Mouse (Mus musculus): ENCODE results near the gene Tpst1.

Tpst1 gene

DNA sequence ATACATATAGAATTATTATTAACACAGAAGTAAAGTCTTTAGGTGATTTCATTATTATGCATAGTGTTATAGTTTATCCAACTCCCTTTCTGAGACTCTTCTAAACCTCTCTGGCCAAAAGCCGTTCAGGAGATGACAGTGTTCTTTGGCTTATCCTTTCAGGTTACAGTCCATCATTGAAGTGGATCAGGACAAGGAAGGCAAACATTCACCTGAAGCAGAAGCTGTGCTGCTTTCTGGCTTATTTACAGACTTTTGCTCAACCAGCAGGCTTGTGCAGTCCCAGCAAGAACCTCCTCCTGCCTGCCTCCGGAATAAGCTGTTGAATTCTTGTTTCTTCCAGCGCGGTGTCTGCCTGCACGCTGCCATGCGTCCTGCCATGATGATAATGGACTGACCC, at the start of gene Tpst1:
Gene Tpst1 (plus strand): TSS at position 301 of the 400 bp plus-strand sequence.
- DNase-seq (ENCODE audit: low spot score): no peak

DNA sequence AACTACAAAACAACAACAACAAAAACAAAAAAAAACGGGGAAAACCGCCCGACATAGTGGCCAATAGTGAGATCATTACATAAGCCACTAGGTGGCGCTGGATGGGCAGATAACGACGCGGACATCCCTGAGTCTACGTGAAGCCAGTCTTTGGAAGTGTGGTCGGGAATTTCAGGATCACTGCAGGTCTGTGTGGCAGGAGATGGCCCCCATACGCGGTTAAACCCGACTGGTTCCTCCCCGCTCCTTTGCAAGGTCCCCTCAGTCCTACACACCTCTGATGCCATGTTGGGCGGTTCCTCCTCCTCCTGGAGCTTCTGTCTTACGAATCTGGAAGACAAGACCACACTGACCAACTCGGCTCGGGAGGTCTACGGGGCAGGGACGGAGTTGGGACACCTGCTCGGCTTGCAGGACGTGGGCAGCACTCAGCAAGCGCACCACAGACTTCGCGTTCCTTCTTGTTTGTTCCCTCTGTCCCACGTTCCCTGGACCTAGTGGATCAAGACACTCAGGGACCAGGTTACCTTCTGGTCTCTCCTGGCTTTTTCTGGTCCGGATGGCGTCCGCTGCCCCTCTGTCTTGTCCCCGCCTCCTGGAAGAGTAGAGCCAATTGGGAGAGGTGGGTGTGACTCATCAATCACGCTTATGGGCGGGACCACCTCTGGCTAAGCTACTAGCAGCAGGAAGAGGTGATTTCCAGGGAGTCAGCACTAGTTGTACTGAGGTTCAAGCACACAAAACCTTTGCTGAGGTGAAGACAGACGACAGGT, 49.2 kb upstream of the Tpst1 start:
- DNase-seq (ENCODE audit: low spot score): peak; percentile 82

DNA sequence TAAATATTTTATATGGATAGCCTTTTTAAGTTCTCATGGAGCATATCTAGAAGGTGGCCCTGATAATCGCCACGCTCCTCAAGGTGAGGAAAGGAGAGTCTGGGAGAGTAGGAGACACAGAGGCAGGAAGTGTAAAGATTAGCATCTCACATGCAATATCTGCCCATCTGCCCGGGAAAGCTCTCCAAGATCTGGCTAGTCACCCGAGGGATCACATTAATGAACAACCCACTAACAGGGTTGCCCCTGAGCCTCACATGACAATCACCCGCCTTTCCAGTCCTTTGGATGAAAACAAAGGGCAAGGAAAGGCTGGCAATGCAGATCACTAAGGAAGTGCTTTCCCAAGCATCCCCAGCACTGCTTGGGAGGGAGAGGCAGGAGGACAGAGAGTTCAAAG, 46.0 kb upstream of the Tpst1 start:
- no peak for DNase-seq (ENCODE audit: low spot score)

DNA sequence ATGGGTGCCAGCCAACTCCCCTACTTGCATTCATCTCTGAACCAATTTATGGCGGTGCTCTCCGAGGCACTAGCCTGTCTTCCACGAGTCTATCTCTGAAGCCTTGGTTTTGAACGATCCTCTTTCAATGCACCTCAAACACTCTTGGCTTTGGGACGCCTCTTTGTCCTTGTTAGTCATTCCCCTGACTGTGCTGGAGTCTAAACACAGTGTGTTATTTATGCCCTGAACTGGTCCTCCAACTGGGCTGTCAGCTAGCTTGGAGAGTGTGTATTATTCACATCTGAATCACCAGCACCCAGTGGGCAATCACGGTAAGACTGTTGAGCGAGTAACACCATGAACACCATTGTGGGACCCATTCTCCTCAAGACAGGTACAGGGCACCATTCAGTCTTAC, 45.4 kb upstream of the Tpst1 start:
- DNase-seq (ENCODE audit: low spot score): no peak

DNA sequence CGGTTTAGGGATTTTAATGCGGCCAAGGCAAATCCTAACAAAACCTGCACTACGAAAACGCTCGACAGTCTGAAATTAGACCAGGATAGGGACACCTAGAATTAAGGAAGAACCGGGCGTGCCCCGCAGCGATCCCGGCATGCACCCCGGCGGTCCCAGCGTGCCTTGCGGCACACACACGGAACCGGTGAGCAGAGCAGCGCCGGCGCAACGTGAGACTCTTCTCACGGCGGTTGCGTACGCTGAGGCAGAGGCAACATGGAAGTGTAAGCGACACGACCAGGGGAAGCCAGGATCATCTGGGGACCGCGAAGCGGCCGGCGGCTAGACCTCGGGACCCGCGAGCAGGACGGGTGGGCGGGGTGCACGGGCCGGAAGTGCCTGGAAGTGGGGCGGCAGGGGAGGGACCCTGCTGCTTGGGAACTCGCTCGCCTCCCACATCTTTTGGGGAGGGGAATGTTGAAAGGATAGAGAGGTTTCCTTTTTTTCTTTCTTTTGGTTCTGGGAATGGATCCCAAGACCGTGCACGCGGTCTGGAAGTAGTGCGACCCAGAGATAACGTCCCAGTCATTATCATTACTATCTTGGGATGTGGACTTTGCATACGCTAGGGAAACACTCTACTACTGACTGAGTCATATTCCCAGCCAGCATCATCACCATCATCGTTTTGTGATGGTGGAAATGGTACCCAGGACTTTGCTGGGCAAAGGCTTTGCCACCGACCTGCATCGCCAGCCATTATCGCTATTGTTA, 43.8 kb upstream of the Tpst1 start, which contains the start of the genes Asl and Crcp:
Gene Asl (minus strand): TSS at position 106 of the 756 bp plus-strand sequence.
Gene Crcp (plus strand): TSS at position 149 of the 756 bp plus-strand sequence.
- peak; percentile 80 for DNase-seq (ENCODE audit: low spot score)

DNA sequence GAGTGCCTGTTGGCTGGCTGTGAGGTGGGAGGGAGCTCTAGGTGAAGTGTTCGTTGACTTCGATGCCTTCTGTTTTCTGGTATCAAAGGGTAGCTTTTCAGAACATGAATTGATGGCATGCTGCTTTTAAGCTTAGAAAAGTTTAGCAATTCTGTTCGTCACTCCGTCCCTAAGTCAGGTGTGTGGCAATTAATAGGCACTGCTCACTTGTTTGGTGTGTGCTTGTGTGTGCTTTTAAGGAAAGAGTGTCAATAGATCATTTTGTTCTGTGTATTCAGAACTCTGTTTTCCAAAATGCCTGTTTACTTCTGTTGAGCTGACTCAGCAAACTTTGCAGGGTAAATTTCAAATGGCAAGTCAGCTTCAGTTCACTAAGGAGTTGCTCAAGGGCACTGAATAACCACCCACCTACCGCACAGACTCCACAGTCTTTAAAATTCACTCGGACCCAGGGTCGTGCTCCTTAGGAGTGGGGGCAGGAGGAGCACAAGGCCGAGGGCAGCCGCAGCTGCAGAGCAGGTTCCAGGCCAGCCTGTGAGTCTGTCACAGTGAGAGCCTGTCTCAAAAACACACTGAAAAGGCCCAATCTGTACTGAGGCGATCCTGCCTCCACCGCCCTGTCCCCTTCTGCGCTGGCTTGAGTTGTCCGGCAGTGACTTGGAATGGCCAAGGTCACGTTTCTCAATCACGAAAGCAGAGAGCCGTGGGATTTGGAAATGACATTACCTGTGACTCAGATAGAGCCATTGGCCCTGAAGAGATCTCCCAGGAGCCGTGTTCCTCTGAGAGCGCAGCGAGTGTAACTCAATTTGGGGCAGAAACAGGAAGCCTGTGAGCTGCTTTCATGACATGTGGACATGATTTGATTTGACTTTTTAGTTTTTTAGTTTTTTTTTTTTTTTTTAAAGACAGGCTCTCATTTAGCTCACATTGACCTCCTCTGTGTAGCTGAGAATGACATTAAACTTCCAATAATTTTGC, 41.4 kb upstream of the Tpst1 start:
- DNase-seq (ENCODE audit: low spot score): no peak

DNA sequence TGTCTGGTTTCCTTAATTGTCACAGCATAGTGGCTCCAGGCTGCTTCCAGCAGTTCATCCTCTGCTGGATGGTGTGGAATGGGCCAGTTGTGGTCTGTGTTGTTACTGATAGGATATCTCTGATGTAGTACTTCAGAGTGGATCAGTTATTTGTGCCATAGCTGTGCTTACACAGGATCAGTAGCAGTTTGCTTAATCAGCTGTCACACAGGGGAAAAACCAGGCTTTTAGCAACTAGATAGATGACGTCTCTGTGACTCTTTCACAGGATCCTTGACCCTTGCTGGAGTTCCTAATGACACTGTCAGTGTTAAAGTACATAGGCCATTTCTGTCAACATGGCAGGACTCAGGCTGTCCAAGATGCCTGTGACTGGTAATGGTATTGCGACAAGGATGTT, 39.3 kb upstream of the Tpst1 start:
- no peak for DNase-seq (ENCODE audit: low spot score)

DNA sequence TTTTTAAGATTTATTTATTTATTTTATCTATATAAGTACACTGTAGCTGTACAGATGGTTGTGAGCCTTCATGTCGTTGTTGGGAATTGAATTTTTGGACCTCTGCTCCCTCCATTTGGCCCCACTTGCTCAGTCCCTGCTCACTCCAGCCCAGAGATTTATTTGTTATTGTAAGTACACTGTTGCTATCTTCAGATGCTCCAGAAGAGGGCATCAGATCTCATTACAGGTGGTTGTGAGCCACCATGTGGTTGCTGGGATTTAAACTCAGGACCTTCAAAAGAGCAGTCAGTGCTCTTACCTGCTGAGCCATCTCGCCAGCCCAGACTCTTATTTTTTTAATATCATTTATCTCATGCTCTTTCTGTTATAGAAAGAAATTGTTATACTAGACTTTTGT, 36.8 kb upstream of the Tpst1 start:
- peak; percentile 25 for DNase-seq (ENCODE audit: low spot score)

DNA sequence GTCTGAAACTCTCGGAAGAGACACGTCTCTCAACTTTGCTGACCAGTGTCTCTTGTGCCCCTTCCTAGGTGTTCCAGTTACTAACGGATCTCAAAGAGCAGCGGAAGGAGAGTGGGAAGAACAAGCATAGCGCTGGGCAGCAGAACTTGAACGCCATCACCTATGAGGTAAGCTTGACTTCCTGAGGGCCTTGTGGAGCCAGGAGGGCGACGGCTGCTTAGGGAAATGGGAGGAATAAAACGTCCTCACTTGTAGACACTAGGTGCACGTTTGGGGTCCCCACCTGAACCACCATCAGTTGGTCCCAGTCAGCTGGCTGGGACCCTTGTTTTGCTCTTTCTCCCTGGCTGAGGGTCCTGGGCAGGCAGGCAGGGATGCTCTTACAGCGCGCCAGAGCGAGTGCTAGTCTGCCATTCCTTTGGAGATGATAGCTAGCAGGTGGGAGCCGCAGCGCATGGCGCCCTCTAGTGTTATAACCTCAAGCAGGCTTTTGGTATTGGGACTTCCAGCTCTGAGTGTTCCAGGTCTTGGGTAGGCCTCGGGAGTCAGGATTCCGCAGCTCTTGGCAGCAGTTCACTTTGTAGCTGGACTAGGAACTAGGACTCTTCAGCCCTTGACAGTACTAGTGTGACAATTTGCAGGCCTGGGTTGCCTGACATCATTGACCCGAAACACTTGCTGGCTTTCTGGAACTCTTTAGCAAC, 35.2 kb upstream of the Tpst1 start:
- peak; percentile 32 for DNase-seq (ENCODE audit: low spot score)

DNA sequence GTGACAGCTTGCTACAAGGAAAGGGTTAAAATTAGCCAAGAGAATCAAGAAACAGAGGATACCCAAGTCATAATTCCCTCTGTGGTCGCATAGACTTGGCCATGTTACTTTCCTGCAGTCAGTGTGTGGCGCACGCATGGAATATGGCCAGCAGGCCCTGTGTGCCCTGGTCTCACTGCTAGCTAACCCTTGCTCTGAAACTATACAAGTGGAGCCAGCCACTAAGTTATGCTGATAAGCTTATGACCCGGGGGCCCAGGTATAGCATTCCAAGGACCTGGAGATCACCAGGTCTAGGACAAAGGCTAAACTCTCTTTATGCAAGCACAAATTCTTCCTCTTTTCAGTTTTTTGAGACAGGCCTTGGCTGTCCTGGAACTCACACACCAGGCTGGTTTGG, 32.3 kb upstream of the Tpst1 start:
- no peak for DNase-seq (ENCODE audit: low spot score)

DNA sequence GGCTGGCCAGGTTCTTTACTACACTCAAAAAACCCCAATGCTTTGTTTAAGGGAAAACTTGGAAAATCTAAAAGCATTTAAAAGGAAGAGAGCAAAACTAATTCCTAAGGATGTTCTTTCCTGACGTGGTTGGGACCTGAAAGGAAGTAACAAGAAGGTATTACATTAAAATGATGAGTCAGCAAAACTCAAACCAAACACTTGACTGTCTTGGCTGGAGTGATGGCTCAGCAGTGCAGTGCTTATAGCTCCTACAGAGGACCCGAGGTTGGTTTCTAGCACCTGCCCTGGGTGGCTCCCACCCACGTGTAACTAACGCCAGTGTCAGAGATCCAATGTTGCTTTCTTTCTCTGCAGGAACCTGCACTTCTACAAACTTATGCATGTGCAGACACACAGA, 31.9 kb upstream of the Tpst1 start:
- DNase-seq (ENCODE audit: low spot score): no peak

DNA sequence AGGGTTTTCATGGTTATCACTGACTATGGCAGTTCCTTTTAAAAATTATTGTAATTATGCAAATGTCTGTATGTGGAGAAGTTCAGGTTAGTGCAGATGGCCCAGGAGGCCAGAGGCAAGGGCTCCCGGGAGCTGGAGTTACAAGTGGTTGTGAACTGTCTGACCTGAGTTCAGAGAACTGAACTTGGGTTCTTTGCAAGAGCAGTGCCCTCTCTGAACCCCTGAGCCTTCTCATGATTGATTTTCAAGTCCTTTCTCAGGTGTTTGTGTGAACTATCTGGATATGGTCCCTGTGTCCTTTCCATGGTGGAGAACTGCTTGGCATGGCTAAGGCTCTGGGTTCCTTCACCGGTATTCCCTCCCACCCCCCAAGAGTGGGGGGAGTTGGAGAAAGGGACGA, 29.4 kb upstream of the Tpst1 start:
- DNase-seq (ENCODE audit: low spot score): no peak

DNA sequence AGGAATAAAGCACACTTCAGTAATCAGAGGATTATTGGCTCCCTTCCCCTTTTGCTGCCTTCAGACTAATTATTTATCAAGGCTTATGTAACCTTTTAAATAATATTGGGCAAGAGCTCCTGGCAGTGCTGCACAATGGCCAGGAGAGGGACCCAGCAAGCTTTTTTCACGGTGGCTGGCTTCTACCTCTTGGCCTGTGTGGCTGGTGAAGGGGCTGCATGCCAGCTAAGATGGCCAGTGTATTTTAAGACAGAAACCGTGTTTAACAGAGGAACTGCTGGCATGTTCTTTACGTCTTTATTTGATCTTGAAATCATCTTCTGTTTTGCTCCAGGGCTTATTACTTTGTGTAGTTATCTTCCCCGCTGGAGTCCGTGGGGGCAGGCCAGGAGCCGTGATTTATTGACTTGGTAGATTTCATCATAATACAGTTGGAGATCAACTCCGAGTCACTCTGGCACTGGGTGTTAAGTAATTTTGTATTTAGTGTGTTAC, 28.9 kb upstream of the Tpst1 start:
- no peak for DNase-seq (ENCODE audit: low spot score)

DNA sequence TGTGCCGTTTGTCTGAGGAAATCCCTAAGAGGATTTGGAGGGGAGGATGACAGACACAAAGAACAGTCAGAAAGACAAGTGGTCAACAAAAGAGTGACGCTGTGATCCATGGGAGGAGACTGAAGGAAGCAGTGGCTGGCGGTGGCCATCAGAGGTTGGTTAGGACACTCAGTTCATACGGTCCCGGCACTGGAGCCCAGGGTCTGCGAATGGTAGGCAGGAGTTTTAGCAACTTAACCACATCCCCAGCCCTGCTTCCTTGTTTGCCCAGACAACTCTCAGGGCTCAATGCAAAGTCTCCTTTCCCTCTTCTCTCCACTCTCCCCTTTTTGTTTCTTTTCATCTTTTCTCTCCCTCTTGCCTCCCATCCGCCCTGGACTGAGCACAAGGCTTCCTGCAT, 27.0 kb upstream of the Tpst1 start:
- no peak for DNase-seq (ENCODE audit: low spot score)

DNA sequence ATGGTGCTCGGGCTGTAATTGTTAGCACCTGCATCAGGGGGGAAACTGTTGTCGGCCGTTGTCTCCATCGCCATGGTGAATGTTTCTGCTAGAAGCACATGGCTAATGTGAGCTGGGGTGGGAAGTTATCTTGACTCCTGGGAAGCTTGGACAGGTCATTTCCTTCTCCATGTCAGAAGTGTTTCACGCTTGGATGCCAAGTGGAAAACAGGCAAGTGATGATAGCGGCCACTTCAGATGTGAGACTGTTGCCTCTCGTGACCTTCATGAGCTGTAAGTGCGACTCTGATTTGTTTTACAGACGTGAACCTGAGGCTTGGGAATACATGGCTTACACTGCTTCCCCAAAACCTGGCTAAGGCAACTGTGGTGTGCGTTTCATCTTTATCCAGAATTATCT, 26.5 kb upstream of the Tpst1 start:
- no peak for DNase-seq (ENCODE audit: low spot score)

DNA sequence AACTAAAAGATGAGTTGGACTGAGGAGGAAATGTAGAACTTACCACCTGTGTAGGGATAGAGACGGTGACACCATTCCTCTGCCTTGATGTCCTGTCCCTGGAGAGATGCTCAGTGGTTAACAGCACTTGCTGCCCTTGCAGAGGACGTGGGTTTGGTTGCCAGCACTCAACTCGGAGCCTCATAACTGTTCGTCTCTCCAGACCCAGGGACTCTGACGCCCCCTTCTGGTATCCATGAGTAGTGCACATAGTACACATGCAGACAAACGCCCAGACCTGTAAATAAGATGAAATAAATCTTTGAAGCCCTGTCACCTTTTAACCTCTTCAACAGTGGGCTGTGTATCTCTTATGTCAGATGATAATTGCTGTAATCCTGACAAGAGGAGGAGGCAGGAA, 26.1 kb upstream of the Tpst1 start:
- DNase-seq (ENCODE audit: low spot score): no peak

DNA sequence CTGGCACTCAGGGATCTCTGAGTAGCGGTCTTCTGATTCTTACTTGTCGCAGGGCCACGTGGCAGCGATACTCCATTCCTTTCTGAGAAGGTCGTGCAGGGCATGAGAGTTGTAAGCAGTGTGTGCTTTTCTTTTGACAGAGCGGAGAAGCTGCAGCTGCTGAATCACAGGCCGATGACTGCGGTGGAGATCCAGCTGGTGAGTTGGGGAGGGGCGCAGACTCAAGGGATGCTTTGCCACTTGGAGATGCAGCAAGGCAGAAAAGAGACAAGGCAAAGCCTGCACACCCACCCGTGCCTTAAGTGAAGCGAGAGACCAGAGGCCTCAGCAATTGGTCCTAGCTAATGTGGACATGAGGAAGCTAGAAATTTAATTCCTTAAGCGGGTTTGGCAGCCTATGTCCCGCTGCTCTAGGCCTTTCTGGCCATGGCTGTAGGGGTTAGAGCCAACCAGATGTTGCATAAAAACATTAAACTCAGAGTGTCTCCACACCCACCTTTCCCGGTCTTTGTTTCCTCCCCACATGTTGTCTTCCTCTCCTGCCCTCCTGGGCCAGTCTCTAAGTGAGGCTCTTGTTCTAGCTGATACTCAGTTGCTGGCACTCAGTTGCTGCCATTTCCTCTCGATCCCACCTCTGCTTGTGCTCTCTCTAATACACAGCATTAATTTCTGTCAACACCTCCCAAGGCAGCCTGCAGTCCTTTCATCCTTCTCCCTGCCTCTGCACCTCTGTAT, 24.2 kb upstream of the Tpst1 start:
- no peak for DNase-seq (ENCODE audit: low spot score)

DNA sequence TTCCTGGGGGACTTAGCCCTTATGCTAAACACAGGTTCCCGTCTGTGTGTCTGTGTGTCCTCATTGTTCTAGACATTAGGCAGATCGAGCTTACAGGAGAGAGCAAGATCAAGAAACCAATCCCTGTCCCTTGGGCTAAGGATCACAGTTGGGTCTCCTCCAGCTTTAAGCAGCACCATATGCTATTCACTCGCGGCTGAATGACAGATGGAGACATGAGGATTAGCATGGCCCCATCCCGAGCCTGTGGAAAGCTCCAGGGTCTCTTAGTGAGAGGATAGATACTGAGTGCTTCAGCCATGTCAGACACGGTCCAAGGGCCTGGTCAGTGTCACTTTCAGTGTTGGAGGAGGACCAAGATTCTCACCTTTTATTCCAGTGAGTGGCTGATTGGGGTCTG, 22.7 kb upstream of the Tpst1 start:
- no peak for DNase-seq (ENCODE audit: low spot score)

DNA sequence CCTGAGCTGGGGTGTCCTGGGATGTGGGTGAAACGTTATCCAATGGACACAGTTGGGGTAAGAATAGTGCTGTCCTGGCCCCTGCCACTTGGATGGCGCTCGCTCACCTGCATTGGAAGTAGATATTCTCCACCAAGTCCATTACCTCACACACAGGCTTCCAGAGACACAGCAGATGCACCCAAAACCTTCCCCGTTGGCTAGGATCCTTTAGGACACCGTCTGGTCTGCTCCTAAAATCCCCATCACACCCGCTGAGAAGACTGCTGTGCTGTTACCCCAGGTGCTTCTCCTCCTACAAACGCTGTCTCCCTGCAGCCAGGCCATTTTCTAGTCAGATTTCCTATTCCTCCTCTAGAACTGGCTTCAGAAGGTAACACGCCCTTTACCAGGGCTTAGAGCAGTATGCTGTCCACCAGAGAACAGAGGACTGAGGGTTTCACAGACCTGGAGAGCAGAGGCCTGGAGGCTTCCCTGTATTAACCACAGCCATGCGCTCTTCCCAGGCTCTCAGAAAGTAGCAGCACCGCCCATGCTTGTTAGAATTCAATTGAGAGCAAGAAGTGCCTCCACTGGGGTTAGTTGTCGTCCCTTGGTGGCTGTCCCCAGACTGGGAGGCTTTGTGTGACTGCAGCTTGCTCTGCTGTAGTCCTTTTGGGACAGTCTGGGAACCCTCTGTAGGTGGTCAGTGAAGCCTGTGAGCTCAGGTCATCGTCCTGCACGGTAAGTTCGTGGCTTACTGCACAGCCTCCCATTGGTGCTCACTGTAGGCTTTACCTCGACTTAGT, 21.9 kb upstream of the Tpst1 start:
- no peak for DNase-seq (ENCODE audit: low spot score)

DNA sequence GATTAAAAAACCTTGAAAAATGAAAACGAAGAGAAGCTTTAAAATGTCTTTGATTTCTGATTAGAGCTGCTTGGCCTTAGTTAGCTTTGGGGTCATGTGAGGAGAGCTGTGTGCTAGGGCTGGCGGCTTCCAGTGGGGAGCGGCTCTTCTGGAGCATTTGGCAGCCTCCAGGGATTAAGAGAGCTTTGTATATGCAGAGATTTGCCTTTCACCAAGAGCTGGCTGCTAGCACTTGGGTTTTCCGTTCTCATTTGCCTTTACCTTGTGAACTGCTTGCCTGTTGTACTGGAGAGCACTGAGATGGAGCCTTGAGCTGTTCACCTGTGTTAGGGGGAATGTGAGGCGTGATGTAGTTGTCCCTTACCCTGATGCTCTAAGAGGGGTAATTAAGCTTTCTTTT, 20.6 kb upstream of the Tpst1 start:
- DNase-seq (ENCODE audit: low spot score): no peak

Measured in T-cell, adult 2 months (primary cell).